Mouse (Mus musculus) intestine, postnatal 0 days (tissue): ENCODE data around the gene Crb1. TPM values are rescaled to one million over a fixed set of nuclear protein-coding genes. Genes with fewer than 3 reads are reported as not detected.

Source experiments
- ATAC-seq: fragments of 200-750 bp; cut with Nextera tagmentation; 2 replicates; pipeline ENCODE4 v1.8.0; 2017; ENCODE audit warnings: mild to moderate bottlenecking, moderate TSS enrichment, moderate library complexity
- H3K27ac ChIP-seq: fragments of 300-500 bp; sonication (generic); 2 replicates; pipeline ENCODE4 v1.5.1; 2014; ENCODE audit warnings: mild to moderate bottlenecking, low read depth, low read length, moderate library complexity
- H3K27me3 ChIP-seq: fragments of 300-500 bp; sonication (generic); replicated peaks from 2 replicates; pipeline ENCODE4 v1.6.1; 2014; ENCODE audit warnings: low read length, mixed read lengths; ENCODE audit not compliant: control insufficient read depth, insufficient read depth
- H3K36me3 ChIP-seq: fragments of 300-500 bp; sonication (generic); 2 replicates; pipeline ENCODE4 v1.6.1; 2014; ENCODE audit warnings: mild to moderate bottlenecking, moderate library complexity; ENCODE audit not compliant: control insufficient read depth, insufficient read depth
- H3K4me1 ChIP-seq: fragments of 300-500 bp; sonication (generic); replicated peaks from 2 replicates; pipeline ENCODE4 v1.6.1; 2014; ENCODE audit warnings: antibody characterized with exemption, low read length, mixed read lengths; ENCODE audit not compliant: control insufficient read depth, insufficient read depth
- H3K4me2 ChIP-seq: fragments of 300-500 bp; sonication (generic); replicated peaks from 2 replicates; pipeline ENCODE4 v1.6.1; 2014; ENCODE audit warnings: low read depth, mild to moderate bottlenecking, moderate library complexity
- H3K4me3 ChIP-seq: fragments of 300-500 bp; sonication (generic); 2 replicates; pipeline ENCODE4 v1.5.1; 2014; ENCODE audit warnings: low read depth, low read length
- H3K9ac ChIP-seq: fragments of 300-500 bp; sonication (generic); 2 replicates; pipeline ENCODE4 v1.6.1; 2014; ENCODE audit warnings: mild to moderate bottlenecking, low read depth, low read length
- H3K9me3 ChIP-seq: fragments of 300-500 bp; sonication (generic); 2 replicates; pipeline ENCODE4 v1.6.1; 2016; ENCODE audit warnings: mixed run types; ENCODE audit not compliant: control insufficient read depth
- CTCF ChIP-seq: sonication (generic); IDR thresholded peaks from 2 replicates; pipeline ENCODE4 v1.5.1; 2016; ENCODE audit warnings: low read depth, mild to moderate bottlenecking, control low read depth, antibody characterized with exemption, moderate library complexity
- WGBS: fragments of 180-500 bp; shearing (Covaris S2); extraction: QIAGEN DNeasy Blood & Tissue Kit; methylation state at CpG from one replicate; pipeline ENCODE4 v1.1.7; 2014; 5-methylcytosine and 5-hydroxymethylcytosine counted together
- polyA plus RNA-seq: library from polyadenylated mRNA; unstranded; fragments of >200 nt; fragmentation: Nextera tagmentation; extraction: Ambion mirVana; gene quantifications from 2 replicates; pipeline ENCODE4 v1.2.1, GENCODE M21; 2015

The Crb1 gene
- 0.03 TPM in 1 of 2 replicates, not detected in the other for polyA plus RNA-seq

- ATAC-seq = no peak
- no peak within 1 kb of the TSS for H3K9ac ChIP-seq
- H3K9me3 ChIP-seq = no peaks in the 10 kb centered on the region
- no peak within 1 kb of the TSS for H3K4me2 ChIP-seq
- no peaks in the 10 kb centered on the region for H3K36me3 ChIP-seq
- H3K27me3 ChIP-seq = no peaks in the 10 kb centered on the region
- no peaks in the 10 kb centered on the region for H3K4me1 ChIP-seq
- no peak for TF ChIP-seq CTCF
- WGBS = 8% methylated on average over 5 of the region's 5 CpGs
- H3K27ac ChIP-seq = no peak within 1 kb of the TSS
- no peak within 1 kb of the TSS for H3K4me3 ChIP-seq
These were observed at the start of gene Crb1 for GRCm38 (mm10) chr1:139376638-139377286. TSS of gene Crb1 (minus strand) at chr1:139377100.

- WGBS = 38% methylated on average over 3 of the region's 3 CpGs
These were observed 48.1 kb upstream of the Crb1 start for GRCm38 (mm10) chr1:139425006-139425405.

GRCm38 (mm10) chr1:139423931-139424330 is 47.0 kb upstream of the Crb1 start:
- no peak for ATAC-seq
- Histone ChIP-seq H3K4me2 (peak overlapping the region; percentile 82), H3K4me1 (0 out of 2 replicates have a peak, but pooled peaks cover 6% of the 10 kb centered on the region), H3K27ac (no peak overlapping the region), H3K27me3 (0 out of 2 replicates have a peak, but pooled peaks cover 4% of the 10 kb centered on the region), H3K9me3 (no peaks in the 10 kb centered on the region), H3K9ac (peak overlapping the region; percentile 11; the same call in 1 of the 2 replicates), H3K36me3 (peaks cover under 1% of the 10 kb centered on the region; the same call in 1 of the 2 replicates), H3K4me3 (peak overlapping the region; percentile 11)
- 56% methylated on average over 10 of the region's 10 CpGs for WGBS
- TF ChIP-seq CTCF = no peak

More at GRCm38 (mm10) chr1:139425006-139425405, 48.1 kb upstream of the Crb1 start:
- Histone ChIP-seq H3K4me1 (0 out of 2 replicates have a peak, but pooled peaks cover 6% of the 10 kb centered on the region), H3K36me3 (peaks cover 9% of the 10 kb centered on the region), H3K27ac (no peak overlapping the region), H3K9me3 (no peaks in the 10 kb centered on the region), H3K4me2 (peak overlapping the region; percentile 37), H3K27me3 (no peaks in the 10 kb centered on the region), H3K4me3 (0 out of 2 replicates have a peak overlapping the region, but pooled peaks have one; percentile 5), H3K9ac (no peak overlapping the region)
- TF ChIP-seq CTCF = no peak
- ATAC-seq = no peak

- peak overlapping the region; percentile 75 for H3K4me3 ChIP-seq
- H3K36me3 ChIP-seq = no peaks in the 10 kb centered on the region; the same call in 1 of the 2 replicates
- H3K9ac ChIP-seq = peak overlapping the region; percentile 83
- 0 out of 2 replicates have a peak, but pooled peaks cover 4% of the 10 kb centered on the region for H3K27me3 ChIP-seq
- 11% methylated on average over 10 of the region's 10 CpGs for WGBS
- H3K27ac ChIP-seq = peak overlapping the region; percentile 63; the same call in 1 of the 2 replicates
- H3K4me2 ChIP-seq = peak overlapping the region; percentile 82
- no peak for ATAC-seq
- TF ChIP-seq CTCF = no peak
- no peaks in the 10 kb centered on the region for H3K9me3 ChIP-seq
- 0 out of 2 replicates have a peak, but pooled peaks cover 6% of the 10 kb centered on the region for H3K4me1 ChIP-seq
These were observed 46.0 kb upstream of the Crb1 start for GRCm38 (mm10) chr1:139422941-139423340.

GRCm38 (mm10) chr1:139421875-139422791 is 45.2 kb upstream of the Crb1 start, which contains the start of gene Zbtb41:
TSS of gene Zbtb41 (plus strand) at chr1:139422288.
- Histone ChIP-seq H3K9me3 (no peaks in the 10 kb centered on the region), H3K9ac (peak within 1 kb of the TSS; percentile 83), H3K27ac (peak within 1 kb of the TSS; percentile 63), H3K36me3 (no peaks in the 10 kb centered on the region; the same call in 1 of the 2 replicates), H3K4me3 (peak within 1 kb of the TSS; percentile 75), H3K4me2 (peak within 1 kb of the TSS; percentile 82), H3K27me3 (0 out of 2 replicates have a peak, but pooled peaks cover 4% of the 10 kb centered on the region), H3K4me1 (0 out of 2 replicates have a peak, but pooled peaks cover 6% of the 10 kb centered on the region)
- ATAC-seq = peak; percentile 96
- under 1% methylated on average over 66 of the region's 88 CpGs for WGBS
- TF ChIP-seq CTCF = peak; percentile 78
